Mouse (Mus musculus) frontal cortex, adult 2 months (tissue): ENCODE results near the gene Postn. TPM values are rescaled to one million over a fixed set of nuclear protein-coding genes. Genes with fewer than 3 reads are reported as not detected.
A peak's percentile ranks its signal among the peaks of the same experiment; 100 is the strongest.

Source experiments
- DNase-seq, 2 experiments: peaks; one replicate each; pipeline ENCODE4 v3.0.0; 2022; ENCODE audit warnings: low spot score in 1 of 2; ENCODE audit errors: extremely low spot score in 1 of 2
- polyA plus RNA-seq: library from polyadenylated mRNA; depleted of rRNA; stranded (reverse); fragments of >200 nt; gene quantifications from 2 replicates; pipeline ENCODE4 v1.2.3, GENCODE M21; 2012; rRNA removed

Postn gene
- polyA plus RNA-seq = 7.0 and 8.5 TPM in 2 replicates

DNA sequence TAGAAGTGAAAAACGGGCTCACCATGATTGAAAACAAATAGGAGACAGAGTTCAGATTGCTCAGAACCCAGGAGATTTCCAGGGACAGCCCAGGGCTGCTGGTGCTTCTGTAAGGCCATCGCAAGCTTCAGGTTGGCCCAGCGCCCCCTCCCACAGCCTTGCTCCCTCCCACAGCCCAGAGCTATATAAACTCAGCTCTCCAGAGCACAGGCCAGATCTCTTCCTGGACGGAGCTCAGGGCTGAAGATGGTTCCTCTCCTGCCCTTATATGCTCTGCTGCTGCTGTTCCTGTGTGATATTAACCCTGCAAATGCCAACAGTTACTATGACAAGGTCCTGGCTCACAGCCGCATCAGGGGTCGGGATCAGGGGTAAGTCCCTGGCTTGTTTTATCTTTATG is at the start of gene Postn:
Postn (plus strand) TSS at position 213 of the 400 bp plus-strand sequence.
- no peak for DNase-seq

DNA sequence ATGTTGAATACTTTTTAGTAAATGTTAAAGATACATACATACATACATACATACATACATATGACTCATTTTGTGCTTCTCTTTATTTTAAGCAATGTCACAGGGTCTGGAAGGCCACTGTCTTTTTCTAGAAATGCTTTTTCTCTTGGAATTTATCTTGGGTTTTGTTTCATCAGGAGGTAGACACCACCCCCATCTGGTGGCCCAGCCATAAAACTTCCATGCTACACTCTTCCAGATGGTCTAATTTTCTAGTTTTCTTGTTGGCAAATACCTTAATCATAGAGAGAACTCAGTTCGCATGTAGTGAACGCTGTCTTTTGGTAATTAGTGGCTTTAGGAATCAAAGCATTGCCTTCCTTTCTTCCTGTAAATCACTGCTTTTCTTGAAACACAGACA is 46.9 kb upstream of the Postn start:
- peak in 1 of 2 experiments; percentile 36 for DNase-seq

DNA sequence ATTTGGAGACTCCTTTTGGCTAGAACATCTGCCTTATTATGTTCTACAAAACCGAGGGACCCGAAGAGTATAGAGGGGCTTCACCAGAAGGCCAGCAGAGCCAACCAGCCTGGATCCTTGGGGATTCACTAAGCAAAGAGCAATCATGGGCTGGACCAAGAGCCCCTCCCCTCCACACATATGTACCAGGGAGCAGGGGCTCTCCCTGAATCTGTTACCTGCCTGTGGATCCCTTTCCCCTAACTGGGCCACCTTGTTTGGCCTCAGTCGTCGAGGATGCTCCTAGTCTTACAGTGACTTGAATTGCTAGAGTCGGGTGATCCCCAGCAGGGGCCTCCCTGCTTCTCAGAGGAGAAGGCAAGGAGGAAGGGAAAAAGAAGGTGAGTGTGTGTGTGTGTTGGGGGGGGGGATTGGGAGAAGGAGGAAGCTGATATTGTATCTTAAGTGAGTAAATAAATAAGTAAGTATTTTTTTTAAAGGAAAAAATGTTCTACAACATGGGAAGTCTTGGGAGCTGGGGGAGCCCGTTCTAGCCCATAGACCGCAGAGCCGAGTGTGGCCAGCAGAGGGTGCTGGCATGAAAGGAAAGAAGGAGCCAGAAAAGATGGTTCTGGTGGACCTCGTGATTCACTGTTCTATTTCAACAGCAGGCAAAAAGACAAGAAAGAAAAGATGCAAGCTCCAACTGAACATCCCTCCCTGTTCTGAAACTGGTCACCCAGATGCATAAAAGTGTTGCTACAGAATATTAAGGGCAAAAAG is 7.8 kb upstream of the Postn start:
- DNase-seq = peak; percentile 44 to 88

GRCm38 (mm10) chr3:54357561-54357960 is 3.3 kb upstream of the Postn start:
- DNase-seq = peak in 1 of 2 experiments; percentile 27

DNA sequence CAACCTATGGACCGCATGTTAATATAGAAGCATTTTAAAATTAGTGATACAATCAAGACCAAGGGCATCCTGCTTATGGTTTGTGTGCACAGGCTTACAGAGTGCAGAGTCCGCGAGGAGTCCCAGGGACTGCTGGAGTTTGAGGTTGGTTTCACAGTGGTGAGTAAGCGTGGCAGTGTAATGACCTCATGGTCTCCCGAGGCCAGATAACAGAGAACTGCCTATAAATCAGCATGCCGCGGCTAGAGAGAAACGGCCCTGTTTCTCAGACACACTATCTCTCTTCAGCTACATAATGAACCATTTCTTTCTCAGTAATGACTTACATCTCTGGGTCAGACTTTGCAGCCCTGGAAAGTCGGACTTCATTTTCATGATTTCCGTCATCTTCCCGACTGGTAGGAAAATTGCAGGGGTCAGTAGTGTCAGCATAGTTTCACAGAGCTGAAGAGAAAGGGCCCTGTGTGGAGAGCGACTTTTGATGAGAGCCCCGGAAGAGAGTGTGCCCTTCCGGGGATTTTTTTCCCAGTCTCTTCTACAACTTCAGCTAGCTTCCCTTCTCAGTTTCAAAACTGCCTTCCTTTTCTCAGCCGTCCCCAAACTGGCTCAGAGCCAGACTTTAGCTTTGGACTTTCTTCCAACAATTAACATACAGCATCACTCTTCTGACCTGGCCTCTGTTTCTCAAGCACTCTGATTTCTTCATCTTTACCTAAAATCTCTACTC is 2.3 kb upstream of the Postn start:
- no peak for DNase-seq

DNA sequence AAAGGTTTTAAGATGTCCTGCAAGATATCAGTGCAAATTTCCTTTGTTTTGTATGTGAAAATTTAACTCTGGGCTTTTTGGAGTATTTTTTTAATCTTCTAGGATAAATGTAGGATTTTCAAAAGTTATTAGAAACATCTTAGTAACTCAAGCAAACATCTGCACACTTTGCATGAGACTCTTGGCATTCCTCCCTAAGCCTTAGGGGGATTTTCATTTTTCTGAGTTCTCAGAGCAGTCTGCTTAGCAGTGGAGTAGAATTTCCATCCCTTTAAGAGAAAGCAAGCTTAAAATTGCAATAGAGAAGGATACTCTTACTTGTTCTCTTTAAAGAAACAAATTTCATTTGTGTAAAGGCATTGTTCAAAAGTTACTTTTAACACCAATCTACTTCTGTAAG is 747 bp downstream of the Postn start:
- DNase-seq = no peak

GRCm38 (mm10) chr3:54371015-54371414 is 10.1 kb downstream of the Postn start:
- DNase-seq = no peak

DNA sequence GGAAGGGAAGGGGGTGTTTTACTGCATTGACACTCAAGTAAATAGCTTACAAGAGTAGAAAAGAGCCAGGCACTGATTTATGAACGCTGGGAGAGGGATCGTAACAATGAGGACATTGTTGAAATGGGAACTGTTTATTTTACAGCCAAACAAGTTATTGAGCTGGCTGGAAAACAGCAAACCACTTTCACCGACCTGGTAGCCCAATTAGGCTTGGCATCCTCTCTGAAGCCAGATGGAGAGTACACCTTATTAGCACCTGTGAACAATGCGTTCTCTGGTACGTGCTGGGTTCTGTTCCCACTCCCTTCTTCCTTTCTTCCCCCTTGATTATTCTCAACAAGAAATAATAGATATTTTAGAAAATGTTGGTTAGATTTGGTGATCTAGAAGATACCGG is 11.7 kb downstream of the Postn start:
- DNase-seq = no peak

DNA sequence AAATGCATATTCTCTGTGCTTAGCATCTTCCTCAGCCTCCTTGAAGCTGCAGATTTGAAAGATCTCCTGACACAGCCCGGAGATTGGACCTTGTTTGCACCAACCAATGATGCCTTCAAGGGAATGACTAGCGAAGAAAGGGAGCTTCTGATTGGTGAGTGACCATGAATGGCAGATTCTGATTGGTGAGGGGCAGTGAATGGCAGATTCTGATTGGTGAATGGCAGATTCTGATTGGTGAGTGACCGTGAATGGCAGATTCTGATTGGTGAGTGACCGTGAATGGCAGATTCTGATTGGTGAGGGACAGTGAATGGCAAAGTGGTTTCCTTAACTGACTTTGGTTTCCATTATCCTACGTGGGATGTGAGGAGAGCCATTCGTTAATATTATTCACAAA is 15.1 kb downstream of the Postn start:
- DNase-seq = no peak

DNA sequence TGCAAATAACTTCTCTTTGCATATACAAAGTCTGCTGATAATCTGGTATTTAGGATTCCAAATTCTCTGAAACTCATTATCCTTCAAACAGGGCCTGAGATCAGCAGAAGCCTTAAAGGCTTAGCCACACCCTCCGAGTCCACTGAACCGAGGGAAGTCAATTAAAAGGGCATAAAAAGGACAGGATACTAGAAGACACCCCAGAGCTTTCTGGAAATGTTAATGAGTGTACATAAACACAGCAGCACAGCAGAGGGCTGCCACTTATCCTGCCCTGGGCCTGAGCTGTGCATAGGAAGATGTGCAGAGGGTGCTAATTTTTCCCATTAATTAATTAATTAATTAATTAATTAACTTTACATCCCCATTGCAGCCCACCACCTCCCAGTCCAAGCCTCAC is 16.7 kb downstream of the Postn start:
- DNase-seq = no peak

DNA sequence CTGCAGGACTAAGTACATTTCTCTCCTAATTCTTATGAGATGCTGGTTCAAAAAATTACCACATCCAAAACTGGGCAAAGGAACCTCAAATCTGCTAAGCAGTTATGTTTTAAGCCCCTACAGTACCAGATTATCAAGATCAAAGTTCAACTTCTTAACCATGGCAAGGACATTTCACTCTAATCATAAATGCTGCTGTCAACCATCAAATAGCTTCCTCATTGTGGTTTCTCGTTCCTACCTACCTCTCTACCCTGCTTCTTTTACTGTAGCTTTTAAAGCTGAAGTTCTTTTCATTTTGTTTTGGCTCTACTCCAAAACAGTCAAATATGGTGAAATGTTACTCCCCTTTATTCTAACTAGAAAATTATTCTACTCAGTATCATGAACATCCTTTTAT is 17.2 kb downstream of the Postn start:
- no peak for DNase-seq

DNA sequence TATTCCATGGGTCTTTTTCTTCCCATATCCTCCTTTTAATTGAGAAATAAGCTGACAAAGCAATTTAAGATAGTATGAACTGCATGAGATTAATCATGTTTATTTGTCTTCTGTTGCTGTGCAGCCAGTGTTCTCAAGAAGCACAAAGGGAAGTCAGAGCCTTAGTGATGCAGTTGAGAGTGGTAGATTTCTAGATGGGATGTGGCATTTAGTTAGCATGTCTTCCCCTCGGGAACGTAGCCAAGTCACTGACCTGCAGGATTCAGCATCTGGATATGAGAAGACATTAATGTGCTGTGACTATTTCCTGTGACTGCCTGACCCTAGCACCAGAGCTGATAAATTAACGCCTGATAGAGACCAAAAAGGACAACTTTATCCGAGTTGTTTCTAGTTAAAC is 19.1 kb downstream of the Postn start:
- no peak for DNase-seq

GRCm38 (mm10) chr3:54399321-54399720 is 38.4 kb downstream of the Postn start:
- DNase-seq = no peak

GRCm38 (mm10) chr3:54399911-54400310 is 39.0 kb downstream of the Postn start:
- no peak for DNase-seq

DNA sequence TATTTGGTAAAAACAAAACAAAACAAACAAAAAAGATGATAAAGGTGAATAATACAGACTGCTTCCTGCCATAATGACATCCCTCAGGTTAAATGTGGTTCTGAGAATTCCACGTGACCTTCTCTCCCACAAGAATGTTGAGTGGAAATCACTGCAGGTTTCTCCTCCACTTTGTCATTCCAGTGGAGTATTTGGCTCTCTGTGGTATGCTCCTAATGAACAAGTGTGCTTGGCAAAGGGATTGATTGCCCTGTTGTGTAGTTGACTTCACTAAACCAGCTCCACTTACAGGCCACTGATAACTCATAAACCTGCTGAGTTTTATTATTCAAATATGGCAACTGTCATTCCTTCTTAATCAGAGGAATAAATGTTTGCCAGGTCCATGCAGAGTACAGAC is 39.7 kb downstream of the Postn start:
- DNase-seq = no peak

DNA sequence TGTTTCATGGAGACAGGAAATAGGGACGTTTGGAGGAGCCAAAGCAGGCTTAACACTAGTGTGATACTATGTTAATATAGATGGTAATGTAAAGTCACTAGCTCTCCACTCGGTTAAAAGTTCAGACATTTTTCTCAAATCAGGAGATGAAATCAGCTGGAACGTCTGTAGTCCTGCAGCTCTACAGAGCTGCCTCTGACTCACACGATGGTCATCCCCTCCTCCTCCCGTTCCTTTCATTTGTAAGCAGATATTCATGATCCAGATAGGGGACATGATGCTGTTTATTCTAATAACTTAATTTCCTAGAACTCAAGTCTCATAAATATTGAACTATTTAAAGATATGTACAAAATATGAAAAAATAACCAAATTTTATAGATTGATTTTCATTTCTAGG is 40.8 kb downstream of the Postn start:
- no peak for DNase-seq

- no peak for DNase-seq
Measured at GRCm38 (mm10) chr3:54403791-54404190, 42.9 kb downstream of the Postn start.

GRCm38 (mm10) chr3:54406567-54406966 is 45.7 kb downstream of the Postn start:
- no peak for DNase-seq

DNA sequence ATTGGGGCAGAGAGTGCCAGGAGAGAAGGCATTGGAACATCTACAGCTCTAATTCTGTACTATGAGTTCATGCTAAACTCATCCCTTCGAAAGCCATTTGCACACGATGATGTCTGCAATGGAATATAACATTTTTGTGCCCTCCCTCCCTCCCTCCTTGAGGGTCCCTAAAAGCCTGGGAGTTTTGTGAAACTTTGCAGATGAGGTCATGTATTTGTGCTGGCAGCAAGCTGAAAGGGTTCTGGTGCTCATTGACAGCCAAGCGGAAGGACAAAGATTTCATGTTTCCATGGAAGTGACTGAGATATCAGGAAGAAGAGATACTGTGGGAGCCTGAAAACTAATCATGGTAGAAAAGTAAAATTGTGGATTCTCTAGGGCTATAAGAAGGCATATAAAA is 50.1 kb downstream of the Postn start:
- no peak for DNase-seq

GRCm38 (mm10) chr3:54412885-54413583 is 52.1 kb downstream of the Postn start:
- no peak for DNase-seq

GRCm38 (mm10) chr3:54413584-54413897 is 52.6 kb downstream of the Postn start:
- DNase-seq = no peak

DNA sequence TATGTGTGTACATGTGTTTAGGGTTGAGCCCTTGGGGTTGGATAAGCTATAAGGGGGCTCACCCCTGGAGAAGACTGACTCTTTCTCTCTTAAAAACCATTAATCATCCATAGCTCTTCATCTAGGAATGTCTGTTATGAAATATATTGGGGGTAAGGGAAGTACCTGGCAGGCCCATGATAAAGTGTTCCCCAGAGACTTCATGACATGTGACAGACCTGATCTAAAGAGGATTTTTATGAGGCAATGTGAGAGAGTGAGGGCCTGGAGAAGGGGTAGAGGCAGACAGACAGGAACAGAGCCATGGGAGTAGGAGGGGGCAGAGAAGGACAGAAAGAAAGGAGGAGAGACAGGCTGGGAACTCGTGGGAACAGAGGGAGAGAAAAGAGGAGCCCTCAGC is 53.5 kb downstream of the Postn start:
- no peak for DNase-seq
